ENCODE assay signal across 38 mouse cellular contexts in genomic region chr1:87458045-87458444, GRCm38 (mm10). TPM values are rescaled to one million over a fixed set of nuclear protein-coding genes. Genes with fewer than 3 reads are reported as not detected.
"Had no signal": no experiment of that assay in that cellular context is flagged by ENCODE, and none has a peak within 500 bp of the region (broad histone marks: within the 10 kb centered on the region; RNA-seq: fewer than 3 reads in every experiment).

No protein-coding gene starts in this region.

- H3K36me3 ChIP-seq: heart, embryonic 10.5 days; heart, embryonic 12.5 days; hindbrain, embryonic 10.5 days; hindbrain, embryonic 13.5 days; hindbrain, embryonic 15.5 days; intestine, embryonic 15.5 days; limb, embryonic 13.5 days; limb, embryonic 15.5 days; liver, embryonic 12.5 days had no signal

- ATAC-seq: inflammation-experienced regulatory T-cells, adult 6 months; intestine, embryonic 15.5 days; intestine, postnatal 0 days; liver, embryonic 12.5 days had no signal

- H3K4me3 ChIP-seq: gastrocnemius, adult 2 months; heart, embryonic 10.5 days; heart, embryonic 12.5 days; hindbrain, embryonic 10.5 days; hindbrain, embryonic 13.5 days; hindbrain, embryonic 15.5 days; intestine, embryonic 15.5 days; layer of hippocampus, adult 2 months; limb, embryonic 13.5 days; limb, embryonic 15.5 days; liver, embryonic 12.5 days had no signal

- H3K4me1 ChIP-seq: heart, embryonic 10.5 days; heart, embryonic 12.5 days; hindbrain, embryonic 10.5 days; hindbrain, embryonic 13.5 days; hindbrain, embryonic 15.5 days; intestine, embryonic 15.5 days; limb, embryonic 13.5 days; limb, embryonic 15.5 days; liver, embryonic 12.5 days had no signal

- H3K27me3 ChIP-seq: heart, embryonic 12.5 days; hindbrain, embryonic 13.5 days; hindbrain, embryonic 15.5 days; intestine, embryonic 15.5 days; limb, embryonic 13.5 days; limb, embryonic 15.5 days; liver, embryonic 12.5 days had no signal

- H3K9me3 ChIP-seq: heart, embryonic 10.5 days; hindbrain, embryonic 15.5 days; intestine, embryonic 15.5 days; limb, embryonic 15.5 days; liver, embryonic 12.5 days had no signal

- H3K4me2 ChIP-seq: heart, embryonic 12.5 days; hindbrain, embryonic 13.5 days; hindbrain, embryonic 15.5 days; intestine, embryonic 15.5 days; limb, embryonic 13.5 days; limb, embryonic 15.5 days; liver, embryonic 12.5 days had no signal

- H3K9ac ChIP-seq: heart, embryonic 12.5 days; hindbrain, embryonic 13.5 days; hindbrain, embryonic 15.5 days; intestine, embryonic 15.5 days; limb, embryonic 13.5 days; limb, embryonic 15.5 days; liver, embryonic 12.5 days; liver, embryonic 14.5 days had no signal

- DNase-seq: gastrocnemius, adult 2 months; gastrocnemius, postnatal 10 days; gastrocnemius, postnatal 25 days; heart, adult 18-20 months; heart, postnatal 10 days; heart, postnatal 4 days; kidney, adult 18-20 months; kidney, adult 8-10 months; kidney, postnatal 10 days; kidney, postnatal 25 days; kidney, postnatal 4 days; layer of hippocampus, postnatal 36 days; left cerebral cortex, postnatal 4 days had no signal

- H3K27ac ChIP-seq: gastrocnemius, adult 2 months; heart, embryonic 10.5 days; hindbrain, embryonic 10.5 days; hindbrain, embryonic 13.5 days; hindbrain, embryonic 15.5 days; intestine, embryonic 15.5 days; layer of hippocampus, adult 2 months; limb, embryonic 13.5 days; limb, embryonic 15.5 days; liver, embryonic 12.5 days; liver, embryonic 14.5 days had no signal

RNA-seq across cellular contexts. Expression of gene Snorc, which starts 12.0 kb away (rescaled TPM):
- total RNA-seq: gastrocnemius, adult 2 months; gastrocnemius, postnatal 10 days; gastrocnemius, postnatal 25 days; gastrocnemius, postnatal 4 days; granulocyte monocyte progenitor cell, adult 5-6 weeks; heart, adult 18-20 months; heart, adult 8-10 months; heart, postnatal 10 days; heart, postnatal 25 days; heart, postnatal 4 days; layer of hippocampus, adult 2 months; layer of hippocampus, postnatal 14 days; layer of hippocampus, postnatal 36 days; left cerebral cortex, postnatal 10 days; left cerebral cortex, postnatal 4 days; liver, adult 2 months had no signal
- polyA plus RNA-seq: heart, embryonic 10.5 days; heart, embryonic 12.5 days; heart, embryonic 14.5 days; heart, embryonic 16.5 days; hindbrain, embryonic 10.5 days; inflammation-experienced regulatory T-cells, adult 6 months; intestine, embryonic 15.5 days; intestine, postnatal 0 days; kidney, embryonic 14.5 days; kidney, embryonic 16.5 days; limb, embryonic 11.5 days; liver, embryonic 12.5 days; liver, embryonic 14.5 days had no signal

RNA-seq across cellular contexts. Expression of gene Neu2, which starts 51.6 kb away (rescaled TPM):
- total RNA-seq: granulocyte monocyte progenitor cell, adult 5-6 weeks; heart, adult 18-20 months; heart, adult 8-10 months; heart, postnatal 10 days; heart, postnatal 25 days; heart, postnatal 4 days had no signal
- polyA plus RNA-seq: heart, embryonic 12.5 days; heart, embryonic 14.5 days; hindbrain, embryonic 10.5 days; inflammation-experienced regulatory T-cells, adult 6 months; limb, embryonic 11.5 days; limb, embryonic 13.5 days; limb, embryonic 15.5 days had no signal
